Mouse (Mus musculus): ENCODE measurements at regions not wholly inside any gene's neighbourhood (a gene's known extent, or its start where the extent isn't known, plus 50 kb on each side); places are given as distances from the start of the nearest gene placed in this dataset.

- Histone ChIP-seq H3K79me2 (ENCODE audit: control insufficient read depth, insufficient read depth, low read length, poor library complexity) (no peaks in the 10 kb centered on the region), H3K36me3 (ENCODE audit: control insufficient read depth in 1 of 2, insufficient read depth in 2 of 2, low read length in 2 of 2) (no peaks in the 10 kb centered on the region), H3K27me3 (ENCODE audit: control insufficient read depth in 1 of 2, insufficient read depth in 2 of 2, low read length in 2 of 2) (no peaks in the 10 kb centered on the region), H3K27ac (ENCODE audit: control insufficient read depth, low read depth, low read length) (no peak overlapping the region), H3K9me3 (replicated peaks; ENCODE audit: insufficient read depth, low read length) (no peaks in the 10 kb centered on the region), H3K4me3 (ENCODE audit: control insufficient read depth in 1 of 2, insufficient read depth in 1 of 2, low read depth in 2 of 2, low read length in 2 of 2) (no peak overlapping the region), H3K4me1 (ENCODE audit: control insufficient read depth in 1 of 2, insufficient read depth in 2 of 2, low read length in 2 of 2) (no peaks in the 10 kb centered on the region), H3K9ac (ENCODE audit: control insufficient read depth, low read depth, low read length, poor library complexity, severe bottlenecking) (no peak overlapping the region)
- DNase-seq (ENCODE audit: low read depth, low spot score): no peak
- TF ChIP-seq RCOR1 (IDR thresholded peaks at IDR 0.05; ENCODE audit: low read depth, low read length) (no peak), POLR2AphosphoS2 (IDR thresholded peaks at IDR 0.05; ENCODE audit: low read length) (no peak), EP300 (IDR thresholded peaks at IDR 0.05; ENCODE audit: low read depth in 1 of 2, low read length in 2 of 2) (no peak), ELF1 (IDR thresholded peaks at IDR 0.05; ENCODE audit: low read depth, low read length) (no peak), USF1 (IDR thresholded peaks at IDR 0.05; ENCODE audit: low read depth, low read length) (no peak), CTCF (IDR thresholded peaks at IDR 0.05 in 2 of 3, conservative IDR thresholded peaks at IDR 0.05 in 1 of 3; ENCODE audit: control insufficient read depth in 1 of 3, insufficient read depth in 1 of 3, low read depth in 2 of 3, low read length in 3 of 3, poor library complexity in 1 of 3, severe bottlenecking in 1 of 3) (no peak), KAT2A (conservative IDR thresholded peaks at IDR 0.05; ENCODE audit: low read depth, low read length) (no peak), UBTF (IDR thresholded peaks at IDR 0.05; ENCODE audit: borderline replicate concordance, insufficient read depth, low read depth, low read length) (no peak), ZMIZ1 (IDR thresholded peaks at IDR 0.05; ENCODE audit: low read depth, low read length) (no peak), GABPA (IDR thresholded peaks at IDR 0.05; ENCODE audit: low read depth, low read length) (no peak), SMC3 (IDR thresholded peaks at IDR 0.05; ENCODE audit: low read depth, low read length) (no peak), POLR2AphosphoS5 (IDR thresholded peaks at IDR 0.05; ENCODE audit: borderline replicate concordance, low read depth, low read length) (no peak), MAFK (IDR thresholded peaks at IDR 0.05; ENCODE audit: borderline replicate concordance, low read depth, low read length) (no peak)
Measured at GRCm38 (mm10) chr2:173463313-173463712, 59.1 kb upstream of the 1700021F07Rik start.

DNA sequence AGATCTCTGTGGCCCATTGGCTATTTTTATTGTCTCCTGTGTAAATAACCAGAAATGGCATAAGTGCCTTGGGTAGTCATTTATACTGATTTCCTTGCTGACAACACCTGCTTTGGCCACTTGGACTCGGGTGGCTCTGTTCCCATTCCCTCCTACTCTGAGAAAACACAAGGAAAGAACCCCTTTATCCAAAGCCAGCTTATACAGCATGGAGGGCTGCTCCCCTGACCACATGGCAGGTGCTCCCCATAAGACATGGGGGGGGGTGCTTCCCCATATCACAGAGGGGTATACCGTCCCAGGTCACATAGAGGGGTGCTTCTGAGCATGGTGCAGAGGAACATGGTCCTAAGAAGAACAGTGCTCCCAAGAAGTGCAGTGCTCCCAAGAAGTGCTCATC, 57.8 kb upstream of the 1700021F07Rik start:
- no peak for DNase-seq (ENCODE audit: low read depth, low spot score)
- H3K4me3 ChIP-seq (ENCODE audit: control insufficient read depth in 1 of 2, insufficient read depth in 1 of 2, low read depth in 2 of 2, low read length in 2 of 2): no peak overlapping the region
- H3K79me2 ChIP-seq (ENCODE audit: control insufficient read depth, insufficient read depth, low read length, poor library complexity): no peaks in the 10 kb centered on the region
- TF ChIP-seq ZC3H11A (IDR thresholded peaks at IDR 0.05; ENCODE audit: low read depth, low read length) (no peak), ZNF384 (IDR thresholded peaks at IDR 0.05; ENCODE audit: low read depth, low read length) (no peak), UBTF (IDR thresholded peaks at IDR 0.05; ENCODE audit: borderline replicate concordance, insufficient read depth, low read depth, low read length) (no peak), MAZ (IDR thresholded peaks at IDR 0.05; ENCODE audit: low read depth, low read length) (no peak), POLR2A (IDR thresholded peaks at IDR 0.05; ENCODE audit: control insufficient read depth in 1 of 2, insufficient read depth in 1 of 2, low read depth in 1 of 2, low read length in 2 of 2, poor library complexity in 1 of 2) (no peak), ETS1 (IDR thresholded peaks at IDR 0.05; ENCODE audit: low read depth, low read length) (no peak), E2F4 (IDR thresholded peaks at IDR 0.05; ENCODE audit: borderline replicate concordance, low read depth, low read length) (no peak), JUND (IDR thresholded peaks at IDR 0.05; ENCODE audit: low read depth, low read length) (no peak), MAFK (IDR thresholded peaks at IDR 0.05; ENCODE audit: borderline replicate concordance, low read depth, low read length) (no peak), SIN3A (IDR thresholded peaks at IDR 0.05; ENCODE audit: low read length) (no peak), NRF1 (IDR thresholded peaks at IDR 0.05; ENCODE audit: insufficient read depth, low read depth, low read length, poor library complexity, severe bottlenecking) (no peak), ZKSCAN1 (IDR thresholded peaks at IDR 0.05; ENCODE audit: low read depth, low read length) (no peak), KAT2A (conservative IDR thresholded peaks at IDR 0.05; ENCODE audit: low read depth, low read length) (no peak), MYC (IDR thresholded peaks at IDR 0.05; ENCODE audit: low read depth, low read length) (no peak), POLR2AphosphoS2 (IDR thresholded peaks at IDR 0.05; ENCODE audit: low read length) (no peak), CHD1 (IDR thresholded peaks at IDR 0.05; ENCODE audit: low read depth, low read length) (no peak), USF2 (IDR thresholded peaks at IDR 0.05; ENCODE audit: borderline replicate concordance in 1 of 2, insufficient read depth in 1 of 2, low read depth in 1 of 2, low read length in 2 of 2) (no peak)
- no peaks in the 10 kb centered on the region for H3K36me3 ChIP-seq (ENCODE audit: control insufficient read depth in 1 of 2, insufficient read depth in 2 of 2, low read length in 2 of 2)
- no peaks in the 10 kb centered on the region for H3K27me3 ChIP-seq (ENCODE audit: control insufficient read depth in 1 of 2, insufficient read depth in 2 of 2, low read length in 2 of 2)
- no peaks in the 10 kb centered on the region for H3K9me3 ChIP-seq (replicated peaks; ENCODE audit: insufficient read depth, low read length)
- H3K9ac ChIP-seq (ENCODE audit: control insufficient read depth, low read depth, low read length, poor library complexity, severe bottlenecking): no peak overlapping the region
- no peak overlapping the region for H3K27ac ChIP-seq (ENCODE audit: control insufficient read depth, low read depth, low read length)
- no peaks in the 10 kb centered on the region for H3K4me1 ChIP-seq (ENCODE audit: control insufficient read depth in 1 of 2, insufficient read depth in 2 of 2, low read length in 2 of 2)
